Mouse (Mus musculus) C2C12 (cell line): ENCODE measurements around the gene Zfp81. TPM values are rescaled to one million over a fixed set of nuclear protein-coding genes. Genes with fewer than 3 reads are reported as not detected.
"Not testable (repeated sequence)": the region's sequence is repeated elsewhere in the genome, so short reads cannot be mapped to it uniquely, and the experiment has no call there.

Experiments
- H3K27me3 ChIP-seq: one replicate; pipeline ENCODE4 v1.6.1; 2011; ENCODE audit not compliant: control insufficient read depth, insufficient read depth, insufficient read length
- H3K36me3 ChIP-seq: one replicate; pipeline ENCODE4 v1.6.1; 2011; ENCODE audit not compliant: control insufficient read depth, insufficient read depth
- H3K4me3 ChIP-seq: one replicate; pipeline ENCODE4 v1.5.1; 2011; ENCODE audit warnings: mild to moderate bottlenecking, control low read depth; ENCODE audit not compliant: poor library complexity, insufficient read depth, severe bottlenecking
- H3K79me2 ChIP-seq: one replicate; pipeline ENCODE4 v1.6.1; 2011; ENCODE audit not compliant: control insufficient read depth, insufficient read depth
- H3K79me3 ChIP-seq: one replicate; pipeline ENCODE4 v1.6.1; 2011; ENCODE audit warnings: low read depth, control low read depth
- H3ac ChIP-seq: one replicate; pipeline ENCODE3; 2011; ENCODE audit warnings: low read depth; ENCODE audit not compliant: control insufficient read depth, insufficient read length
- CEBPB ChIP-seq: IDR thresholded peaks from one replicate; pipeline ENCODE4 v1.6.1; 2011; ENCODE audit warnings: low read depth, mild to moderate bottlenecking, control low read depth, moderate library complexity
- CTCF ChIP-seq: IDR thresholded peaks from one replicate; pipeline ENCODE4 v1.5.1; 2011; ENCODE audit not compliant: control insufficient read depth, insufficient read depth, insufficient read length
- FOSL1 ChIP-seq: IDR thresholded peaks from one replicate; pipeline ENCODE4 v1.8.0; 2011; ENCODE audit warnings: mild to moderate bottlenecking, low read length; ENCODE audit not compliant: poor library complexity, insufficient read depth, severe bottlenecking
- MAX ChIP-seq: IDR thresholded peaks from one replicate; pipeline ENCODE4 v1.6.1; 2011; ENCODE audit warnings: mild to moderate bottlenecking, control low read depth
- MYOD1 ChIP-seq: IDR thresholded peaks from one replicate; pipeline ENCODE4 v1.6.1; 2011; ENCODE audit warnings: low read depth; ENCODE audit not compliant: control insufficient read depth, insufficient read length
- MYOG ChIP-seq: IDR thresholded peaks from one replicate; pipeline ENCODE4 v1.6.1; 2011; ENCODE audit not compliant: control insufficient read depth, insufficient read length; ENCODE audit errors: extremely low read depth
- USF1 ChIP-seq: IDR thresholded peaks from one replicate; pipeline ENCODE4 v1.6.1; 2011; ENCODE audit warnings: low read depth, mild to moderate bottlenecking, control low read depth, moderate library complexity
- long read RNA-seq, 2 experiments: library from polyadenylated mRNA; unstranded; transcript quantifications; one replicate each; pipeline ENCODE4 v2.0.0; 2019 to 2020
- polyA plus RNA-seq: library from polyadenylated mRNA; unstranded; fragments of >200 nt; fragmentation: generic; extraction: Trizol; gene quantifications from one replicate; pipeline ENCODE4 v1.2.1, GENCODE M21; 2012; ENCODE audit warnings: missing spikeins

Zfp81 gene
- polyA plus RNA-seq, result 1.3 TPM
- long read RNA-seq, experiment 1, full-length matches to known transcripts, result 3 of 3 reads
- long read RNA-seq, experiment 1, partial matches to known transcripts, result 0 of 3 reads
- long read RNA-seq, experiment 1, other reads (novel, unspliced or antisense), result 0 of 3 reads
- long read RNA-seq, experiment 2, full-length matches to known transcripts, result 33 of 38 reads
- long read RNA-seq, experiment 2, partial matches to known transcripts, result 0 of 38 reads
- long read RNA-seq, experiment 2, other reads (novel, unspliced or antisense), result 5 of 38 reads

GRCm38 (mm10) chr17:33358411-33359384, at the start of gene Zfp81:
Gene Zfp81, minus strand, starts transcription at chr17:33358878.
- H3ac ChIP-seq, result peak within 1 kb of the TSS; percentile 77

GRCm38 (mm10) chr17:33394182-33395034, 35.7 kb upstream of the Zfp81 start, which contains the start of gene Zfp101:
Gene Zfp101, minus strand, starts transcription at chr17:33394641.
- H3K27me3 ChIP-seq, result no peaks in the 10 kb centered on the region
- H3K4me3 ChIP-seq, result peak within 1 kb of the TSS; percentile 65
- peaks cover 48% of the 10 kb centered on the region for H3K79me2 ChIP-seq
- TF ChIP-seq MYOD1, result peak; percentile 14
- TF ChIP-seq CEBPB, result no peak
- H3K36me3 ChIP-seq, result no peaks in the 10 kb centered on the region
- peak within 1 kb of the TSS; percentile 71 for H3ac ChIP-seq
- H3K79me3 ChIP-seq, result peaks cover 46% of the 10 kb centered on the region

More at GRCm38 (mm10) chr17:33358411-33359384, at the start of gene Zfp81:
- H3K79me3 ChIP-seq, result peaks cover 27% of the 10 kb centered on the region
- peaks cover 42% of the 10 kb centered on the region for H3K79me2 ChIP-seq
- H3K4me3 ChIP-seq, result peak within 1 kb of the TSS; percentile 81
- H3K36me3 ChIP-seq, result no peaks in the 10 kb centered on the region
- TF ChIP-seq CEBPB (no peak), MAX (peak; percentile 30)
- H3K27me3 ChIP-seq, result no peaks in the 10 kb centered on the region

DNA sequence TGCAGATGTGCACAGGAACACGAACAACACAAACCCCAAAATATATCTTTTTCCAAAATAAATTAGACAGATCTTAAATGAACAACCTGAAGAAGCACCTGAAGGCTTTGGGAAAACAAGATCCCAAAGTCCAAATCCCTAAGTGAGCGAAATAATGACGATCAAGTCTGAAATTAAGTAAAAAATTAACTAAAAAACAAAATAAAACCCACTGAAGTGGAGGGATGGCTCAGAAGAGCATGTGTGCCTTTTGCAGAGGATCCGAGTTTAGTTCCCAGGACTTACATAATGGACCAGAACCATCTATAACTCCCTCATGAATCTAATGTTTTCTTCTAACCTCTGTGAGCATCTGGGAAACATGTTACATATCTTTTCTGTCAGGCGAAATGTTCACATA, 33.6 kb upstream of the Zfp81 start:
- Histone ChIP-seq H3ac (no peak overlapping the region), H3K27me3 (no peaks in the 10 kb centered on the region), H3K79me2 (peaks cover 69% of the 10 kb centered on the region), H3K79me3 (peaks cover 56% of the 10 kb centered on the region), H3K36me3 (no peaks in the 10 kb centered on the region), H3K4me3 (no peak overlapping the region)
- TF ChIP-seq MYOD1 (no peak), USF1 (no peak), FOSL1 (no peak)

GRCm38 (mm10) chr17:33385705-33386104, 27.0 kb upstream of the Zfp81 start:
- Histone ChIP-seq H3K79me2 (peaks cover 34% of the 10 kb centered on the region), H3ac (no peak overlapping the region), H3K4me3 (no peak overlapping the region), H3K79me3 (peaks cover 24% of the 10 kb centered on the region), H3K27me3 (no peaks in the 10 kb centered on the region), H3K36me3 (peaks cover 46% of the 10 kb centered on the region)
- TF ChIP-seq USF1 (no peak), MAX (no peak), MYOD1 (no peak), CTCF (no peak), CEBPB (no peak), FOSL1 (no peak), MYOG (no peak)

DNA sequence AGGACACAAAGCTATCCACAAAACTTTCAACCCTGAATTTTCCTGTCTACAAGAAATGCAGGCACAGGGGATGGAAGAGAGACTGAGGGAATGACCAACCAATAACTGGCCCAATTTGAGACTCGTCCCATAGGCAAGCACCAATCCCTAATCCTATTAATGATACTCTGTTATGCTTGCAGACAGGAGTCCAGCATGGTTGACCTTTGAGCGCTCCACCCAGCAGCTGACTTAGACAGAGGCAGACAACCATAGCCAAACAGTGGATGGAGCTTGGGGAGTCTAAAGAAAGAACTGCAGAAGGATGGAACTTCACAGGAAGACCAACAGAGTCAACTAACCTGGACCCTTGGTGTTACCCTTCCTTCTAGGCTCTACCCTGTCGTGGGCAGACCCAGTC, 14.1 kb upstream of the Zfp81 start:
- Histone ChIP-seq H3K79me2 (no peaks in the 10 kb centered on the region), H3ac (no peak overlapping the region), H3K36me3 (peaks cover 4% of the 10 kb centered on the region), H3K4me3 (no peak overlapping the region), H3K27me3 (no peaks in the 10 kb centered on the region), H3K79me3 (no peaks in the 10 kb centered on the region)
- TF ChIP-seq USF1, result no peak
- TF ChIP-seq MYOG, result no peak
- no peak for TF ChIP-seq MAX
- TF ChIP-seq CEBPB, result no peak
- no peak for TF ChIP-seq MYOD1
- TF ChIP-seq CTCF, result no peak
- TF ChIP-seq FOSL1, result no peak

DNA sequence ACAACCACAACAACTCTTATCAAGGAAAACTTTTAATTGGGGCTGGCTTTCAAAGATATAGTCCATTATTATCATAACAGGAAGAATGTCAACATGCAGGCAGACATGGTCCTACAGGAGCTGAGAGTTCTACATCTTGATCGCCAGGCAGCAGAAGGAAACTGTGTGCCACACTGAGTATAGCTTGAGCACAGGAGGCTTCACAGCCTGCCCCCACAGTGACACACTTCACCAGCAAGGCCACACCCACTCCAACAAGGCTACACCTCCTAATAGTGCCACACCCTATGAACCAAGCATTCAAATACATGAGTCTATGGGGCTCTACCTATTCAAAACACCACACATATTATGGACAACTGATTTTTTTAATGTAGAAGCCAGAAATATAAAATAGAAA, 5.7 kb downstream of the Zfp81 start:
- Histone ChIP-seq H3K79me3 (peaks cover 75% of the 10 kb centered on the region), H3K27me3 (no peaks in the 10 kb centered on the region), H3K36me3 (no peaks in the 10 kb centered on the region), H3K79me2 (peaks cover 90% of the 10 kb centered on the region), H3K4me3 (no peak overlapping the region), H3ac (no peak overlapping the region)
- TF ChIP-seq USF1 (no peak), MAX (no peak), MYOD1 (no peak), FOSL1 (no peak), CEBPB (no peak), MYOG (no peak), CTCF (no peak)

- H3K27me3 ChIP-seq, H3K79me3 ChIP-seq, H3K4me3 ChIP-seq, H3K36me3 ChIP-seq, H3ac ChIP-seq, H3K79me2 ChIP-seq: not testable (repeated sequence)
Observed at GRCm38 (mm10) chr17:33289876-33290149, 68.9 kb downstream of the Zfp81 start.

GRCm38 (mm10) chr17:33289039-33289875, 69.4 kb downstream of the Zfp81 start, which contains the start of gene Zfp955b:
Gene Zfp955b, plus strand, starts transcription at chr17:33289544.
- H3K79me3 ChIP-seq, H3K79me2 ChIP-seq, H3K27me3 ChIP-seq, H3K36me3 ChIP-seq, H3ac ChIP-seq: not testable (repeated sequence)
- H3K4me3 ChIP-seq, result peak within 1 kb of the TSS; percentile 25
